Mouse (Mus musculus): Measurements from ENCODE around the gene Scaf8.
A peak's percentile ranks its signal among the peaks of the same experiment; 100 is the strongest.

GRCm38 (mm10) chr17:3138387-3138786 lies 23.6 kb downstream of the Scaf8 start:
- TF ChIP-seq CTCF (IDR thresholded peaks at IDR 0.05) = peak; percentile 27
- TF ChIP-seq EP300 (IDR thresholded peaks at IDR 0.05; ENCODE audit: insufficient read depth, low read depth, low read length) = no peak

Measured in heart, adult 2 months (tissue).